Mouse (Mus musculus): ENCODE results near the gene Susd6.

Susd6 gene

GRCm38 (mm10) chr12:80789849-80790694 lies at the start of gene Susd6:
TSS of gene Susd6 (plus strand) at chr12:80790510.
- in situ Hi-C loops (cut with MboI; ENCODE audit: low pct_unique_long_range_greater_than_20kb in 1 of 2, low sequenced_read_pairs in 2 of 2, unreplicated experiment in 1 of 2), result no loop called here

- in situ Hi-C loops (cut with MboI; ENCODE audit: low pct_unique_long_range_greater_than_20kb in 1 of 2, low sequenced_read_pairs in 2 of 2, unreplicated experiment in 1 of 2), result no loop called here
Observed at GRCm38 (mm10) chr12:80744614-80745013, 45.7 kb upstream of the Susd6 start.

GRCm38 (mm10) chr12:80746031-80746813 lies 44.1 kb upstream of the Susd6 start:
- in situ Hi-C loops (cut with MboI; ENCODE audit: low pct_unique_long_range_greater_than_20kb in 1 of 2, low sequenced_read_pairs in 2 of 2, unreplicated experiment in 1 of 2), result no loop called here

GRCm38 (mm10) chr12:80751556-80751955 lies 38.8 kb upstream of the Susd6 start:
- in situ Hi-C loops (cut with MboI; ENCODE audit: low pct_unique_long_range_greater_than_20kb in 1 of 2, low sequenced_read_pairs in 2 of 2, unreplicated experiment in 1 of 2), result no loop called here

- in situ Hi-C loops (cut with MboI; ENCODE audit: low pct_unique_long_range_greater_than_20kb in 1 of 2, low sequenced_read_pairs in 2 of 2, unreplicated experiment in 1 of 2), result no loop called here
Observed at GRCm38 (mm10) chr12:80757751-80758558, 32.4 kb upstream of the Susd6 start.

- in situ Hi-C loops (cut with MboI; ENCODE audit: low pct_unique_long_range_greater_than_20kb in 1 of 2, low sequenced_read_pairs in 2 of 2, unreplicated experiment in 1 of 2), result no loop called here
Observed at GRCm38 (mm10) chr12:80758559-80759386, 31.5 kb upstream of the Susd6 start.

- in situ Hi-C loops (cut with MboI; ENCODE audit: low pct_unique_long_range_greater_than_20kb in 1 of 2, low sequenced_read_pairs in 2 of 2, unreplicated experiment in 1 of 2), result no loop called here
Observed at GRCm38 (mm10) chr12:80759387-80759712, 31.0 kb upstream of the Susd6 start.

GRCm38 (mm10) chr12:80759713-80760395 lies 30.5 kb upstream of the Susd6 start:
- in situ Hi-C loops (cut with MboI; ENCODE audit: low pct_unique_long_range_greater_than_20kb in 1 of 2, low sequenced_read_pairs in 2 of 2, unreplicated experiment in 1 of 2), result no loop called here

GRCm38 (mm10) chr12:80760396-80760801 lies 29.9 kb upstream of the Susd6 start, which contains the start of gene Ccdc177:
TSS of gene Ccdc177 (minus strand) at chr12:80760687.
- in situ Hi-C loops (cut with MboI; ENCODE audit: low pct_unique_long_range_greater_than_20kb in 1 of 2, low sequenced_read_pairs in 2 of 2, unreplicated experiment in 1 of 2), result no loop called here

- in situ Hi-C loops (cut with MboI; ENCODE audit: low pct_unique_long_range_greater_than_20kb in 1 of 2, low sequenced_read_pairs in 2 of 2, unreplicated experiment in 1 of 2), result no loop called here
Observed at GRCm38 (mm10) chr12:80762982-80763381, 27.3 kb upstream of the Susd6 start.

GRCm38 (mm10) chr12:80764116-80764515 lies 26.2 kb upstream of the Susd6 start:
- in situ Hi-C loops (cut with MboI; ENCODE audit: low pct_unique_long_range_greater_than_20kb in 1 of 2, low sequenced_read_pairs in 2 of 2, unreplicated experiment in 1 of 2), result no loop called here

GRCm38 (mm10) chr12:80769697-80770096 lies 20.6 kb upstream of the Susd6 start:
- in situ Hi-C loops (cut with MboI; ENCODE audit: low pct_unique_long_range_greater_than_20kb in 1 of 2, low sequenced_read_pairs in 2 of 2, unreplicated experiment in 1 of 2), result loop anchor here (5.0 kb wide), 2 partner anchors 123 to 128 kb away; no protein-coding TSS in a partner anchor

- in situ Hi-C loops (cut with MboI; ENCODE audit: low pct_unique_long_range_greater_than_20kb in 1 of 2, low sequenced_read_pairs in 2 of 2, unreplicated experiment in 1 of 2), result no loop called here
Observed at GRCm38 (mm10) chr12:80774786-80775185, 15.5 kb upstream of the Susd6 start.

GRCm38 (mm10) chr12:80776046-80776634 lies 14.2 kb upstream of the Susd6 start:
- in situ Hi-C loops (cut with MboI; ENCODE audit: low pct_unique_long_range_greater_than_20kb in 1 of 2, low sequenced_read_pairs in 2 of 2, unreplicated experiment in 1 of 2), result no loop called here

GRCm38 (mm10) chr12:80778188-80778936 lies 11.9 kb upstream of the Susd6 start:
- in situ Hi-C loops (cut with MboI; ENCODE audit: low pct_unique_long_range_greater_than_20kb in 1 of 2, low sequenced_read_pairs in 2 of 2, unreplicated experiment in 1 of 2), result no loop called here

- in situ Hi-C loops (cut with MboI; ENCODE audit: low pct_unique_long_range_greater_than_20kb in 1 of 2, low sequenced_read_pairs in 2 of 2, unreplicated experiment in 1 of 2), result no loop called here
Observed at GRCm38 (mm10) chr12:80779760-80780159, 10.6 kb upstream of the Susd6 start.

All from mouse embryonic stem cell (cell line).